Mouse (Mus musculus): ENCODE results near the gene Cnih3.

DNA sequence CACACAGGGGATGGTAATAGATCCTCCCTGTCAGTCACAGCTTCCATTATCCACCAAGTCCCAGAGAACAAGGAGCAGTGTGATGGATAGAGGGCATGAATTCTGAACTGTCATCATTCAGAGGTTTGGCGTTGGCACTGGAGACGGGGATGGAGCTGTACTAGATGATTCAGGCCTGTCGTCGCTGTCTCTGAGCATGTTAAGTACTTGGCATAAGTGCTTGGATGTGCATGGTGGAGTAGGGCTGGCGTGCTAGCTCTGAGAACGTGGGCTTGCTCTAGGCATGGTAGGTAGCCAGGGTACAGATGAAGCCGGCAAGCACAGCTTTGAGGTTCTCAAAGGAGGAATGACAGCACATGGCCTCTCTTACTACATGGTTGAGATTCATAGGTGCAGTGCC, 95.6 kb downstream of the Cnih3 start:
- TF ChIP-seq CTCF (IDR thresholded peaks at IDR 0.05; ENCODE audit: low read depth, low read length) (no peak), POLR2A (IDR thresholded peaks at IDR 0.05; ENCODE audit: insufficient read depth, low read length) (no peak)

Data from ES-Bruce4 (cell line).